Mouse (Mus musculus): ENCODE measurements at regions not wholly inside any gene's neighbourhood (a gene's known extent, or its start where the extent isn't known, plus 50 kb on each side); places are given as distances from the start of the nearest gene placed in this dataset.
"Not testable (repeated sequence)": the region's sequence is repeated elsewhere in the genome, so short reads cannot be mapped to it uniquely, and the experiment has no call there.

GRCm38 (mm10) chrX:75734628-75735302, 140.2 kb downstream of the Pls3 start:
- not testable (repeated sequence) for H3K79me2 ChIP-seq (ENCODE audit: control insufficient read depth, insufficient read depth, low read length, poor library complexity); H3K4me3 ChIP-seq (ENCODE audit: control insufficient read depth in 1 of 2, insufficient read depth in 1 of 2, low read depth in 2 of 2, low read length in 2 of 2); H3K9ac ChIP-seq (ENCODE audit: control insufficient read depth, low read depth, low read length, poor library complexity, severe bottlenecking); DNase-seq (ENCODE audit: low read depth, low spot score); H3K27me3 ChIP-seq (ENCODE audit: control insufficient read depth in 1 of 2, insufficient read depth in 2 of 2, low read length in 2 of 2); H3K4me1 ChIP-seq (ENCODE audit: control insufficient read depth in 1 of 2, insufficient read depth in 2 of 2, low read length in 2 of 2); H3K36me3 ChIP-seq (ENCODE audit: control insufficient read depth in 1 of 2, insufficient read depth in 2 of 2, low read length in 2 of 2); H3K27ac ChIP-seq (ENCODE audit: control insufficient read depth, low read depth, low read length); H3K9me3 ChIP-seq (replicated peaks; ENCODE audit: insufficient read depth, low read length)

- H3K9ac ChIP-seq (ENCODE audit: control insufficient read depth, low read depth, low read length, poor library complexity, severe bottlenecking); H3K4me3 ChIP-seq (ENCODE audit: control insufficient read depth in 1 of 2, insufficient read depth in 1 of 2, low read depth in 2 of 2, low read length in 2 of 2); H3K27me3 ChIP-seq (ENCODE audit: control insufficient read depth in 1 of 2, insufficient read depth in 2 of 2, low read length in 2 of 2); H3K27ac ChIP-seq (ENCODE audit: control insufficient read depth, low read depth, low read length); H3K4me1 ChIP-seq (ENCODE audit: control insufficient read depth in 1 of 2, insufficient read depth in 2 of 2, low read length in 2 of 2); H3K9me3 ChIP-seq (replicated peaks; ENCODE audit: insufficient read depth, low read length); DNase-seq (ENCODE audit: low read depth, low spot score); H3K36me3 ChIP-seq (ENCODE audit: control insufficient read depth in 1 of 2, insufficient read depth in 2 of 2, low read length in 2 of 2); H3K79me2 ChIP-seq (ENCODE audit: control insufficient read depth, insufficient read depth, low read length, poor library complexity): not testable (repeated sequence)
These were observed 141.3 kb downstream of the Pls3 start for GRCm38 (mm10) chrX:75733651-75734050.

DNA sequence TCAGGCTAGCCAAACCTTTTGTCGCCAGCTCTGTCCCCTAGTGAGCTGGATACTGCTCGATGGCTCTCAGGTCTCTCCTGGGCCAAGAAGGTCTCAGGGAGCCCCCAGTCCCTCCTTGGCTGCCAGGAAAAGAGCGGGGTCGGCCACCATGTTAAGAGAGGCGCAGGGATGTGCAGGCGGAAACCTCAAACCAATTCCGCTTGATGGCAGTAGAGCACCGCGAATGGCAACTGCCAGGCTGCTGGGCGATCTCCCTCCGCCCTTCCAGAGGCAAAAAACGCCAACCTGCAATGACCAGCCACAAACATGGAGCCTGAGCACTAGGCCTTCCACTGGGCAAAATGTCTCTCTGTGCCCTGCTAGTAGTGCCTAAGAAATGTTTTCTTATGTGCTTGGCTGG, 145.2 kb downstream of the Pls3 start:
- not testable (repeated sequence) for H3K9me3 ChIP-seq (replicated peaks; ENCODE audit: insufficient read depth, low read length); H3K27me3 ChIP-seq (ENCODE audit: control insufficient read depth in 1 of 2, insufficient read depth in 2 of 2, low read length in 2 of 2); DNase-seq (ENCODE audit: low read depth, low spot score); H3K27ac ChIP-seq (ENCODE audit: control insufficient read depth, low read depth, low read length); H3K79me2 ChIP-seq (ENCODE audit: control insufficient read depth, insufficient read depth, low read length, poor library complexity); H3K4me1 ChIP-seq (ENCODE audit: control insufficient read depth in 1 of 2, insufficient read depth in 2 of 2, low read length in 2 of 2); H3K4me3 ChIP-seq (ENCODE audit: control insufficient read depth in 1 of 2, insufficient read depth in 1 of 2, low read depth in 2 of 2, low read length in 2 of 2); H3K36me3 ChIP-seq (ENCODE audit: control insufficient read depth in 1 of 2, insufficient read depth in 2 of 2, low read length in 2 of 2); H3K9ac ChIP-seq (ENCODE audit: control insufficient read depth, low read depth, low read length, poor library complexity, severe bottlenecking)

DNA sequence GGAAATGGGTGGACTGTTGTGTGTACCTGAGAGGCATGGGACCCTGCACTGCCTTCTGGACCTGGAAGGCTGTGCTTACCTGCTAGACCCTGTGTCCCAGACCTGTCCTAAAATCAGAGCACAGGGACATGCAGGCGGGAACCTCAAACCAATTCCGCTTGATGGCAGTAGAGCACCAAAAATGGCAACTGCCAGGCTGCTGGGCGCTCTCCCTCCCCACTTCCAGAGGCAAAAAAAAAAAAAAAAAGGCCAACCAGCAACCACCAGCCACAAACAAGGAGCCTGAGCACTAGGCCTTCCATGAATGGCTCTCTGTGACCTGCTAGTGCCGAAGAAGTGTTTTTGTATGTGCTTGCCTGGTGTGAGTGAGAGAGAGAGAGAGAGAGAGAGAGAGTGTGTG, 146.5 kb downstream of the Pls3 start:
- H3K27me3 ChIP-seq (ENCODE audit: control insufficient read depth in 1 of 2, insufficient read depth in 2 of 2, low read length in 2 of 2), result no peaks in the 10 kb centered on the region
- no peaks in the 10 kb centered on the region for H3K4me1 ChIP-seq (ENCODE audit: control insufficient read depth in 1 of 2, insufficient read depth in 2 of 2, low read length in 2 of 2)
- H3K4me3 ChIP-seq (ENCODE audit: control insufficient read depth in 1 of 2, insufficient read depth in 1 of 2, low read depth in 2 of 2, low read length in 2 of 2), result no peak overlapping the region
- no peaks in the 10 kb centered on the region for H3K79me2 ChIP-seq (ENCODE audit: control insufficient read depth, insufficient read depth, low read length, poor library complexity)
- TF ChIP-seq ZNF384 (IDR thresholded peaks at IDR 0.05; ENCODE audit: low read depth, low read length), result no peak
- TF ChIP-seq ZMIZ1 (IDR thresholded peaks at IDR 0.05; ENCODE audit: low read depth, low read length), result no peak
- no peak for TF ChIP-seq MAZ (IDR thresholded peaks at IDR 0.05; ENCODE audit: low read depth, low read length)
- TF ChIP-seq NELFE (IDR thresholded peaks at IDR 0.05; ENCODE audit: low read depth, low read length), result no peak
- TF ChIP-seq CHD1 (IDR thresholded peaks at IDR 0.05; ENCODE audit: low read depth, low read length), result no peak
- TF ChIP-seq ETS1 (IDR thresholded peaks at IDR 0.05; ENCODE audit: low read depth, low read length), result no peak
- TF ChIP-seq HCFC1 (IDR thresholded peaks at IDR 0.05; ENCODE audit: low read depth, low read length), result no peak
- no peak for TF ChIP-seq NRF1 (IDR thresholded peaks at IDR 0.05; ENCODE audit: insufficient read depth, low read depth, low read length, poor library complexity, severe bottlenecking)
- TF ChIP-seq MAX (IDR thresholded peaks at IDR 0.05; ENCODE audit: low read length), result no peak
- no peak for TF ChIP-seq SMC3 (IDR thresholded peaks at IDR 0.05; ENCODE audit: low read depth, low read length)
- TF ChIP-seq RCOR1 (IDR thresholded peaks at IDR 0.05; ENCODE audit: low read depth, low read length), result no peak
- TF ChIP-seq MEF2A (IDR thresholded peaks at IDR 0.05; ENCODE audit: extremely low read depth, insufficient replicate concordance, low read depth, low read length, poor library complexity, severe bottlenecking), result no peak
- no peak for TF ChIP-seq UBTF (IDR thresholded peaks at IDR 0.05; ENCODE audit: borderline replicate concordance, insufficient read depth, low read depth, low read length)
- TF ChIP-seq EP300 (IDR thresholded peaks at IDR 0.05; ENCODE audit: low read depth in 1 of 2, low read length in 2 of 2), result no peak
- no peak for TF ChIP-seq MYB (IDR thresholded peaks at IDR 0.05; ENCODE audit: low read depth, low read length)
- TF ChIP-seq ELF1 (IDR thresholded peaks at IDR 0.05; ENCODE audit: low read depth, low read length), result no peak
- no peak for TF ChIP-seq MXI1 (IDR thresholded peaks at IDR 0.05; ENCODE audit: low read depth, low read length)
- no peak for TF ChIP-seq ZC3H11A (IDR thresholded peaks at IDR 0.05; ENCODE audit: low read depth, low read length)
- no peak for TF ChIP-seq MAFK (IDR thresholded peaks at IDR 0.05; ENCODE audit: borderline replicate concordance, low read depth, low read length)
- no peak for DNase-seq (ENCODE audit: low read depth, low spot score)
- no peak overlapping the region for H3K9ac ChIP-seq (ENCODE audit: control insufficient read depth, low read depth, low read length, poor library complexity, severe bottlenecking)
- H3K27ac ChIP-seq (ENCODE audit: control insufficient read depth, low read depth, low read length), result no peak overlapping the region
- no peaks in the 10 kb centered on the region for H3K36me3 ChIP-seq (ENCODE audit: control insufficient read depth in 1 of 2, insufficient read depth in 2 of 2, low read length in 2 of 2)
- no peaks in the 10 kb centered on the region for H3K9me3 ChIP-seq (replicated peaks; ENCODE audit: insufficient read depth, low read length)
